Mouse (Mus musculus): ENCODE measurements around the gene Tmem259. TPM values are rescaled to one million over a fixed set of nuclear protein-coding genes. Genes with fewer than 3 reads are reported as not detected.
"Not testable (repeated sequence)": the region's sequence is repeated elsewhere in the genome, so short reads cannot be mapped to it uniquely, and the experiment has no call there.

Gene Tmem259
- polyA plus RNA-seq, 1 experiment from 2014 or later = 13.1 TPM

DNA sequence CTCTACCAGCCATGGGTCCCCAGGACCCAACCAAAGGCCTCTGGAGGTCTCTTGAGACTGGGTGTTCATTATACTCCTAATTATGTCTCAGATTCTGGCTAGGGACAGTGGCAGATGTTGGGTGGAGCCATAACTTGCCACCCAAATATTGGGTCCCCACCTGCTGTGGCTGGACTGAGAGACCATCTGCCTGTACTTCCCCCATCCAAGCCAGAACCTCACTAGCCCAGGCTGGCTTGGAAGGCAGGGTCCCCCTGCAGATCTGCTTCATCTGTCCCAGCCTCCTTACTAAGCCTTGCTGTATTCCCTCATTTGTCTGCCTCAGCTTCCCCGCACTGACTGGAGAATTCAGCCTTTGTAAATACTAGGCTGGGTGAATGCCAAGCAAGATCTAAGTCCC lies 15.9 kb downstream of the Tmem259 start:
- 98% methylated on average over 1 of the region's 1 CpGs for WGBS
- peaks cover 10% of the 10 kb centered on the region for H3K4me1 ChIP-seq (replicated peaks)
- peaks cover 54% of the 10 kb centered on the region for H3K27me3 ChIP-seq (ENCODE audit: insufficient read depth, poor library complexity, severe bottlenecking)

DNA sequence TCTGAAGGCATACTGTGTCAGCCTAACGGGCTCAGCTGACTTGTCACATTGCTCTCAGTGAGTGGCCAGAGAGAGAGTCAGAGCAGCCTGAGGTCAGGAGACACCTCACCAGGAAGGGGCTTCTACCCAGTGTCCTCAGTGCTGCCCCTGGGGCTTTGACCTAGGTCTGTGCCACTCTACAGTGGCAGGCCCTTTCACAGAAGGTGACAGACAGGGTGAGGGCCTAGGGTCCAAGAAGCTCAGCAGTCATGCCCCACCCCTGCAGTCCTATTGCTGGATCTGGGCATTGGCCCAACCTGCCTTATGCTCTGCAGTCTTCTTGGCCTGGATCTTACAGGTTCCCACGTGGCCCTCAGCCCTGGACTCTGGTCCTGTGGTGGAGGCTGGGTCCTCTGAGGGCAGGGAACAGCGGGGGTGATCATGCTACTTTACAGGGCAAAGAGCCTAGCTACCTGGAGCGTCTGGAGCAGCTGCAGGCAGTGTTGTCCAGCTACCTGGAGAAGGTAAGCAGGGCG lies 17.2 kb downstream of the Tmem259 start:
- Histone ChIP-seq H3K9me3 (no peaks in the 10 kb centered on the region), H3K36me3 (peaks cover 67% of the 10 kb centered on the region), H3K27me3 (ENCODE audit: insufficient read depth, poor library complexity, severe bottlenecking) (peaks cover 42% of the 10 kb centered on the region), H3K27ac (no peak overlapping the region), H3K4me1 (replicated peaks) (peaks cover 10% of the 10 kb centered on the region), H3K4me3 (peak overlapping the region; percentile 14; the same call in 1 of the 2 replicates)
- DNase-seq (ENCODE audit: low spot score) = no peak
- 93% methylated on average over 5 of the region's 5 CpGs for WGBS

More for the DNA sequence above, 15.9 kb downstream of the Tmem259 start:
- Histone ChIP-seq H3K9me3 (no peaks in the 10 kb centered on the region), H3K36me3 (peaks cover 55% of the 10 kb centered on the region), H3K4me3 (no peak overlapping the region), H3K27ac (no peak overlapping the region)
- DNase-seq (ENCODE audit: low spot score) = no peak

DNA sequence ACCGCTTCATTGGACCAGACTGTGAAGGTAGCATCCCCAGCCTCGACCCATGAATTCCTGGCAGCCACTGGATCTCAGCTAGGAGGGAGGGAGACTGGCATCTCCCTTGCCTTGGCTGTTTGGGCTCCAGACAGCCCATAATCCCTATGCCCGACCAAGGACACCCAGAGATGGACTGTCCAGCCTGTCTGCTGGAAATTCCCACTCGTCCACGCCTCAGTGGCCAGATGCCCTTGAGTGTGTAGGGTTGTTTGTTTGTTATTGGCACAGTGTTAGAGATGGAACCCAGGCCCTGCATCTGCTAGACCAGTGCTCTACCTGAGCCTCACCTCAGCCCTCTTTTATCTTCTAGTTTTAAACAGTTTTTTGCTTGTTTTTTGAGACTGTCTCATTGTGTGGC lies 18.8 kb downstream of the Tmem259 start:
- WGBS = 85% methylated on average over 5 of the region's 5 CpGs
- DNase-seq (ENCODE audit: low spot score) = no peak
- Histone ChIP-seq H3K4me1 (replicated peaks) (peaks cover 9% of the 10 kb centered on the region), H3K4me3 (no peak overlapping the region), H3K27ac (no peak overlapping the region), H3K9me3 (no peaks in the 10 kb centered on the region), H3K27me3 (ENCODE audit: insufficient read depth, poor library complexity, severe bottlenecking) (peaks cover 26% of the 10 kb centered on the region), H3K36me3 (peaks cover 77% of the 10 kb centered on the region)

DNA sequence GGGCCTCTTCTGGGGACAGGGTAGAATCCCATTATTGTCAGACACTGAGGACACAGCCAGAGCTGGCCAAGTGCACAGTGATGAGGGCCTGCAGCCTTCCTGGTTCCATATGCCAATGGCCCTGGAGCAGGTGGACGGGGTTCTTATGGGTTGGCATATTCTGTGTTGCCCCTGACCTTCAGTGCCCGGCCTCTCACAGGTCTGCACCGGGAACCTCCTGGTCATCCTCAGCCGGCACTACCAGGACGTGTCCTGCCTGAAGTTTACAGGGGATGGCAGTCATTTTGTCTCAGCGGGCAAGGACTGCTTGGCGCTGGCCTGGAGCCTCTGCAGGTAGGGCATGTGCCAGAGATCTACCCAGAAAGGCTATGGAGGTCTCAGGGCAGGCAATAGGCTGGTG lies 19.4 kb downstream of the Tmem259 start:
- DNase-seq (ENCODE audit: low spot score) = no peak
- H3K27me3 ChIP-seq (ENCODE audit: insufficient read depth, poor library complexity, severe bottlenecking) = peaks cover 20% of the 10 kb centered on the region

DNA sequence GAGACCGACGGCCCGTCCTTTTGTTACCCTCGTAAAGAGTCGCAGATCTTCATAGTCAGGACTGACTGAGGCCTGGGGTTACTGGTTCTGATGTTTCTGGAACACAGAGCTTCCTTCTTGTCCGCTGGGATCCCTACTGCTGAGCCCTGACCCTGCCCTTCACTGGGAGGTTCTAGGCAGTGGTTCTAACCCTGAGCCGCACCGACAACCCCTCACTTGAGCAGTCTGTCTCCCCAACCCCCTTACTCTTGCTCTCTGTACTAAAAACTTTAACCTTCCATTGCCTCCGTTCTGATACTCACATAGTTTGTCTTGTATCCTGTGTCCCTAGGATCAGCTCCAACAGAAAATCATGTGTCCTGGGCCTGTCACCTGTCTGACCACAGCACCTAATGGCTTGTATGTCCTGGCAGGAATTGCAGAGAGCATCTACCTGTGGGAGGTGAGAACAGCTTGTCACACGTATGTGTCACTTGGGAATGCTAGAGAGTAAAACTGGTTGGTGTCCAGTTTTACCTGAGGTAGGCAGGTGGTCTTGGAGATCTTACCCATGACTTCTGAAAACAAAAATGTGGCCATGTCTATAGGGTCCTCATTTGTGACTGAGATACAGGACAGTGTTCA lies 23.3 kb downstream of the Tmem259 start:
- Histone ChIP-seq H3K27me3 (ENCODE audit: insufficient read depth, poor library complexity, severe bottlenecking) (peaks cover 15% of the 10 kb centered on the region), H3K4me3 (peak overlapping the region; percentile 98), H3K36me3 (peaks cover 48% of the 10 kb centered on the region), H3K4me1 (replicated peaks) (peaks cover 33% of the 10 kb centered on the region), H3K27ac (peak overlapping the region; percentile 91), H3K9me3 (no peaks in the 10 kb centered on the region)
- WGBS = 17% methylated on average over 10 of the region's 10 CpGs
- no peak for DNase-seq (ENCODE audit: low spot score)

More for the DNA sequence above, 19.4 kb downstream of the Tmem259 start:
- Histone ChIP-seq H3K9me3 (no peaks in the 10 kb centered on the region), H3K36me3 (peaks cover 77% of the 10 kb centered on the region), H3K4me1 (replicated peaks) (peaks cover 10% of the 10 kb centered on the region), H3K27ac (no peak overlapping the region), H3K4me3 (no peak overlapping the region)
- WGBS = 97% methylated on average over 7 of the region's 7 CpGs

DNA sequence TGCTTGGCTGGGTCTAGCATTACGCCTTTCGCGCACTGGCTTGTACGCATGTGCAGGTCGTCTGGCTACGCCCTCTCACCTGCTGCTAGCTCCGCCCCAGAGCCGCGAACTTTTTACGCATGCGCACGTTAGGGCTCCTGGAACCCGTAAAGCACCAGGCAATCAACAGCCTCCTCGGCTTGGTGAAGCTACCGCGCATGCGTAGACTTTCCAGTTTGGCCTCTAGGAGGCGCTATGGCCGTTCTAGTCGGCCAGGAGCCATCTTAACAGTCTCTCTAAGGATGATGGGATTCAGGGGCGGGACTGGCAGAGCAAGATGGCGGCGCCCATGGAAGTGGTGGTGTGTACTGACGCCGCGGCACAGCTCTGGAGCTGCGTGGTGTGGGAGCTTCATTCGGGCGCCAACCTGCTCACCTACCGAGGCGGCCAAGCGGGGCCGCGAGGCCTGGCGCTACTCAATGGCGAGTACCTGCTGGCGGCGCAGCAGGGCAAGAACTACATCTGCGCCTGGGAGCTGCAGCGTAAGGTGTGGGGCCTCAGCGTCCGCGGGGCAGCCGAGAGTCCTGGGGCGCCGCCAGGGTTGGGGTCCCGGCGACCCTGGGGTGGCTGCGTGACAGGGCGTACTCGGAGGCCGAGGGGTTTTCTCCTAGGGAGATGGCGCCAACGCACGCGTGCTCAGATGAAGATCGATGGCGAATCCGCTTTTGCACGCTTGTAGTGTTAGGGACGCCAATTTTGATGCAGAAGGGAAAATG lies 24.1 kb downstream of the Tmem259 start, which contains the start of gene Wdr18:
TSS of gene Wdr18 (plus strand) at position 306 of the 755 bp plus-strand sequence.
- Histone ChIP-seq H3K27me3 (ENCODE audit: insufficient read depth, poor library complexity, severe bottlenecking) (peaks cover 22% of the 10 kb centered on the region), H3K4me1 (replicated peaks) (peaks cover 39% of the 10 kb centered on the region), H3K9me3 (no peaks in the 10 kb centered on the region), H3K4me3 (peak within 1 kb of the TSS; percentile 98), H3K36me3 (peaks cover 40% of the 10 kb centered on the region), H3K27ac (peak within 1 kb of the TSS; percentile 91)
- under 1% methylated on average over 61 of the region's 61 CpGs for WGBS
- peak; percentile 100 for DNase-seq (ENCODE audit: low spot score)

DNA sequence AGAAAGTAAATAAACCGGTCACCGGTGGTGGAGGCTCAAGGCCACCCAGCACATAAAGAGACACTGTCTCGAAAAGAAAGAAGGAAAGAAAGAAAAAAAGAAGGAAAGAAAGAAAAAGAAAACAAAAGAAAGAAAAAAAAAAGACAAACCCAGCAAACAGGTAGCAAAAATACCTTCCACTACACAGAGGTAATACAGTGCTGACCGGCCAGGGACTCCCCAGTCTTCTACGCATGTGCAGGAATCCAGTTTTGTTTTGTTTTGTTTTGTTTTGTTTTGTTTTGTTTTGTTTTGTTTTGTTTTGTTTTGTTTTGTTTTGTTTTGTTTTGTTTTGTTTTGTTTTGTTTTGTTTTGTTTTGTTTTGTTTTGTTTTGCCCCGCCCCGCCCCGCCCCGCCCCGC lies 24.7 kb downstream of the Tmem259 start:
- not testable (repeated sequence) for H3K27ac ChIP-seq; DNase-seq (ENCODE audit: low spot score); H3K9me3 ChIP-seq
- Histone ChIP-seq H3K36me3 (peaks cover 34% of the 10 kb centered on the region), H3K27me3 (ENCODE audit: insufficient read depth, poor library complexity, severe bottlenecking) (peaks cover 27% of the 10 kb centered on the region), H3K4me3 (peak overlapping the region; percentile 98), H3K4me1 (replicated peaks) (peaks cover 39% of the 10 kb centered on the region)
- whole genome bisulfite sequencing = 38% methylated on average over 10 of the region's 10 CpGs

DNA sequence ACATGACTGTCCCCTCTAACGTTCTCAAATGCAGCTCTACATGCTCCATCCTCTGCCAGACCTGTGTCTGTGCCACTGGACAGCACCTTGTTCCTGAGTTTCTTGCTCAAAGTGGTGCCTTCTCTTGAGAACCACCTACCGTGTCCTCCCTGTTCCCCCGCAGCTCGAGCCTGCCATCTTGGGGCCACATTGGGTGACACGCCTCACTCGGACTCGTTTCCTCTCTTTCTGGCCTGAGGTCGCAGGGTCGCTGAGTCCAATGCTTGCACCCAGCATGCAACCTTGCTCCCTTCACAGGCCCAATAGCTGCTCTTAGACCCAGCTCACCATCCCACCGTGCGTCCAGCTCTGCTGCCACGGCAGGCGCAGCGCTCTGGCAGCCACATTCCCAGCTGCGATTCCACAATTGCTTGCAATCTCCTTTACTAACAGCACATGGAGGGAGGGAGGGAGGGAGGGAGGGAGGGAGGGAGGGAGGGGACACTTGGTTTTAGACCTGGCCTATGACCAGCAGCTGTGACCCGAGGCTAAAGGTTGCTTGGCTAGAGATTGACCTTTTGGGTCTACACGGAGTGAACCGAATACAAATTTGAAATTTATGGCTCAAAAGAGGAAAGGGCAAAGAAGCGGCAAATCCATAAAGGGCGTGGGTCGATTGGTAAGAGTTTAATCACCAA lies 25.9 kb downstream of the Tmem259 start:
- Histone ChIP-seq H3K27ac (peak overlapping the region; percentile 60; the same call in 1 of the 2 replicates), H3K4me1 (replicated peaks) (peaks cover 43% of the 10 kb centered on the region), H3K4me3 (peak overlapping the region; percentile 30), H3K9me3 (no peaks in the 10 kb centered on the region), H3K36me3 (peaks cover 32% of the 10 kb centered on the region), H3K27me3 (ENCODE audit: insufficient read depth, poor library complexity, severe bottlenecking) (peaks cover 38% of the 10 kb centered on the region)
- DNase-seq (ENCODE audit: low spot score) = peak; percentile 84
- WGBS = 11% methylated on average over 21 of the region's 21 CpGs

DNA sequence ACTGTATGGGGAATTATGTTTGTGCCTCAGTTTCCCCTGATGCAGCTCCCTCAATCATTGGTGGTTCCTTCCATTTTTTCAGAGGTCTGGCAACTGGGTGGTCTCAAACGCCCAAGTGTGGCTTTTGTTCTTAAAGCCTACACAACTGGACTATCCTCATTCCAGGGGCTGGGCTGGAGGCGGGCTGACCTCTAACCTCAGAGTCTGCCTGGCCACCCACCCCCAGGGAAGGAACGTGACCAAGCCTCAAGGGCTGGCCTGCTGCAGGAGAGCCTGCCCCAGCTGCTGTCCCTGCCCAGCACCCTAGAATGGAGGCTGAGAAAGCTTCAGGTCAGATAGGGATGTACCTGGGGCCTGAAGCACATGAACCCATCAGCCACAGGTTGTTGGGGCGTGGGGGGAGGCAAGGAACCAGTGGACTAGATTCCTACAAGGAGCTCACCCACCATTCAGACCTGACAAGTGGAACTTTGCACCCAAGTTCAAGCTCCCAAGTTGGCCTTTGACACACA lies 27.4 kb downstream of the Tmem259 start:
- no peak for DNase-seq (ENCODE audit: low spot score)
- H3K36me3 ChIP-seq = peaks cover 26% of the 10 kb centered on the region
- peaks cover 43% of the 10 kb centered on the region for H3K4me1 ChIP-seq (replicated peaks)
- H3K27ac ChIP-seq = peak overlapping the region; percentile 66; the same call in 1 of the 2 replicates
- WGBS = 20% methylated on average over 4 of the region's 4 CpGs
- H3K4me3 ChIP-seq = no peak overlapping the region
- H3K9me3 ChIP-seq = no peaks in the 10 kb centered on the region
- H3K27me3 ChIP-seq (ENCODE audit: insufficient read depth, poor library complexity, severe bottlenecking) = peaks cover 48% of the 10 kb centered on the region

DNA sequence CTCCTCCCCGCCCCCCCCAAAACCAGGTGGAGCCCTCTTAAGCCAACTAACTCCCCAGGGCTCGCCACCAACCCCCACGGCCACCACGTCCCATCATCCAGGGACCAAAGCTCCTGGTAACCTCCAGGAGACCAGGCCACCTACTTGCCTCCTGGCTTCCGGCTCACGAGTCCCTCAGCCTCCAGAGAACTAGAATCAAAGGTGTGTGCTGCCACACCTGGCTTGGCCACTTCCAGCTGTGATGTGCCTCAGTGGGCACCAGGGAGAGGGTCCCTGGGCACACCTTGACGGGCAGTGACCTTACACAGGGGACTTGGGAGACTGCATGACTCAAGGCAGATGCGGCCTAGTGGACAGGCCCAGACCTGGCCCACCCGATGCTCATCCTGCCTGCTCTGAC lies 28.4 kb downstream of the Tmem259 start:
- peaks cover 38% of the 10 kb centered on the region for H3K4me1 ChIP-seq (replicated peaks)
- peak overlapping the region; percentile 2; the same call in 1 of the 2 replicates for H3K4me3 ChIP-seq
- peak overlapping the region; percentile 13; the same call in 1 of the 2 replicates for H3K27ac ChIP-seq
- WGBS = 71% methylated on average over 9 of the region's 9 CpGs
- DNase-seq (ENCODE audit: low spot score) = no peak
- peaks cover 58% of the 10 kb centered on the region for H3K27me3 ChIP-seq (ENCODE audit: insufficient read depth, poor library complexity, severe bottlenecking)
- H3K9me3 ChIP-seq = no peaks in the 10 kb centered on the region
- H3K36me3 ChIP-seq = peaks cover 30% of the 10 kb centered on the region

DNA sequence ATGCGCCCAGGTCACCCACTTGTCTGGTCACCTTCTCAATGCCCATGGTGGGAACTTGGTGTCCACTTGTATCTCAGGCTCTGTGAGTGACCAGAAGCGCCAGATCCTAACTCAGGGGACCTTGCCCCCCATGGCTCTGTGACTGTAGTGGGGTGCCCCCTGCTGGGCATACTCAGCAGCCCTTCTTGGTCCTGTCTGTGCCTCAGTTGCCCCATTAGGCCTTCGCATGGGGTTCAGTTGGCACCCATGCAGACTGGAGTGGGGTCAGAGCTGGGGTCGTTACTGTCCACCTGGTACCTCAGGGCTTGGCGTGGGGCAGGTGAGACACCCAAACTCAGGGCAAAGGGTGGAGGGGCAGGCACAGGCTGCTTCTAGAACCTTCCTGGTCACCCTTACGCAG lies 30.2 kb downstream of the Tmem259 start:
- no peak overlapping the region; the same call in 1 of the 2 replicates for H3K4me3 ChIP-seq
- no peak overlapping the region for H3K27ac ChIP-seq
- WGBS = 89% methylated on average over 6 of the region's 6 CpGs
- no peak for DNase-seq (ENCODE audit: low spot score)
- H3K36me3 ChIP-seq = peaks cover 47% of the 10 kb centered on the region
- H3K4me1 ChIP-seq (replicated peaks) = peaks cover 37% of the 10 kb centered on the region
- H3K9me3 ChIP-seq = no peaks in the 10 kb centered on the region
- peaks cover 74% of the 10 kb centered on the region for H3K27me3 ChIP-seq (ENCODE audit: insufficient read depth, poor library complexity, severe bottlenecking)

DNA sequence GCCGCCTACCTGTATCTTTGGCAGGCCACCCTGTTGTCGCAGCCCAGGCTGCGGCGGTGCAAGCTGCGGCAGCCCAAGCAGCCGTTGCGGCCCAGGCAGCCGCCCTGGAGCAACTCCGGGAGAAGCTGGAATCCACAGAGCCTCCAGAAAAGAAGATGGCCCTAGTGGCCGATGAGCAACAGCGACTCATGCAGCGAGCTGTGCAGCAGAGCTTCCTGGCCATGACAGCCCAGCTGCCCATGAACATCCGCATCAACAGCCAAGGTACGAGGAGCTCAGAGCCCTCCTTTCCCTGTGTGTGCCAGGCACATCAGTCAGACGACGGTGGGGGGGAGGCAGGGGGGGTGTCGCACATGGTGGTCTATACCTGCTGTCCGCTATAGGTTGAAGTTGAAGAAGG lies 33.5 kb downstream of the Tmem259 start:
- Histone ChIP-seq H3K36me3 (peaks cover 68% of the 10 kb centered on the region), H3K9me3 (no peaks in the 10 kb centered on the region), H3K4me1 (replicated peaks) (peaks cover 37% of the 10 kb centered on the region), H3K4me3 (no peak overlapping the region), H3K27me3 (ENCODE audit: insufficient read depth, poor library complexity, severe bottlenecking) (peaks cover 75% of the 10 kb centered on the region), H3K27ac (no peak overlapping the region)
- WGBS = 79% methylated on average over 18 of the region's 18 CpGs
- no peak for DNase-seq (ENCODE audit: low spot score)
